12 mouse cellular contexts compared by ENCODE assay signal in genomic region chr11:72712721-72713120, GRCm38 (mm10). TPM values are rescaled to one million over a fixed set of nuclear protein-coding genes. Genes with fewer than 3 reads are reported as not detected.
DNase-seq lines count a peak whose midpoint lies in the region; ATAC-seq lines count a peak whose summit lies in the region.
"Had no signal": no experiment of that assay in that cellular context is flagged by ENCODE, and none has a peak within 500 bp of the region (broad histone marks: within the 10 kb centered on the region; RNA-seq: fewer than 3 reads in every experiment).

No protein-coding gene starts in this region.

- no peak overlapping the region for H3K27ac ChIP-seq in intestine, embryonic 15.5 days
- H3K27ac ChIP-seq: embryonic facial prominence, embryonic 15.5 days had no signal

- no peak overlapping the region for H3K4me2 ChIP-seq in intestine, embryonic 15.5 days (replicated peaks)
- H3K4me2 ChIP-seq: embryonic facial prominence, embryonic 15.5 days; liver, embryonic 11.5 days had no signal

- H3K27me3 ChIP-seq in intestine, embryonic 15.5 days (replicated peaks) = no peaks in the 10 kb centered on the region
- H3K27me3 ChIP-seq: embryonic facial prominence, embryonic 15.5 days had no signal

- H3K4me3 ChIP-seq in intestine, embryonic 15.5 days (replicated peaks) = no peak overlapping the region
- H3K4me3 ChIP-seq: embryonic facial prominence, embryonic 15.5 days had no signal

- no peaks in the 10 kb centered on the region for H3K9me3 ChIP-seq in intestine, embryonic 15.5 days
- H3K9me3 ChIP-seq: embryonic facial prominence, embryonic 15.5 days had no signal

- WGBS in intestine, embryonic 15.5 days = 83% methylated on average over 5 of the region's 5 CpGs

- DNase-seq in adrenal gland, postnatal 14 days = peak; percentile 16
- no peak for DNase-seq in adrenal gland, adult 2 months
- peak; percentile 40 for DNase-seq in layer of hippocampus, adult 11-12 months (ENCODE audit: low spot score)
- DNase-seq in layer of hippocampus, adult 9-10 months (ENCODE audit: low spot score) = no peak
- DNase-seq in layer of hippocampus, postnatal 36 days = peak; percentile 21 to 24
- DNase-seq in right cerebral cortex, postnatal 25 days = peak; percentile 39
- DNase-seq in spleen, postnatal 4 days (ENCODE audit: low spot score in 2 of 2) = no peak
- DNase-seq: lung, postnatal 14 days had no signal

- peaks cover 6% of the 10 kb centered on the region for H3K36me3 ChIP-seq in intestine, embryonic 15.5 days

- H3K9ac ChIP-seq in intestine, embryonic 15.5 days = no peak overlapping the region
- H3K9ac ChIP-seq: embryonic facial prominence, embryonic 15.5 days had no signal

- no peaks in the 10 kb centered on the region for H3K4me1 ChIP-seq in intestine, embryonic 15.5 days (replicated peaks)
- H3K4me1 ChIP-seq: embryonic facial prominence, embryonic 15.5 days had no signal

- no peak for ATAC-seq in intestine, embryonic 15.5 days
- ATAC-seq: hindbrain, embryonic 16.5 days had no signal

RNA-seq across cellular contexts. Expression of gene Ankfy1, which starts 22.9 kb away (rescaled TPM):
- 35.6 and 38.9 TPM in 2 replicates for total RNA-seq in adrenal gland, postnatal 14 days (2021)
- total RNA-seq in adrenal gland, adult 2 months (2021) = 10 to 100 TPM; 39.9 to 40.1 TPM
- polyA plus RNA-seq in adrenal gland, adult 2 months (2012; rRNA removed) = 14.1 and 19.1 TPM in 2 replicates
- total RNA-seq in layer of hippocampus, postnatal 36 days (2021) = 10 to 100 TPM; 36.3 to 41.9 TPM
- polyA plus RNA-seq in intestine, embryonic 15.5 days (2015; fragmentation: Nextera tagmentation; extraction: Ambion mirVana) = 19.0 and 20.1 TPM in 2 replicates

Comparison
In these comparisons a context has a peak if more than half of its experiments do, and no peak if none do; other contexts are left out.
1. DNase-seq: peak in adrenal gland, postnatal 14 days (single experiment), layer of hippocampus, adult 11-12 months (single experiment), layer of hippocampus, postnatal 36 days (2 of 2) and right cerebral cortex, postnatal 25 days (single experiment); none in adrenal gland, adult 2 months (single experiment), layer of hippocampus, adult 9-10 months (single experiment) and spleen, postnatal 4 days (0 of 2).